Mouse (Mus musculus) liver, embryonic 14.5 days (tissue): ENCODE data around the gene Suds3. TPM values are rescaled to one million over a fixed set of nuclear protein-coding genes. Genes with fewer than 3 reads are reported as not detected.
A peak's percentile ranks its signal among the peaks of the same experiment; 100 is the strongest.

Experiments used
- ATAC-seq: fragments of 200-750 bp; cut with Nextera tagmentation; 2 replicates; pipeline ENCODE4 v1.8.0; 2017; ENCODE audit warnings: moderate number of reproducible peaks, mild to moderate bottlenecking, moderate library complexity; ENCODE audit not compliant: insufficient read depth
- DNase-seq, 3 experiments: peaks; one replicate each; pipeline ENCODE4 v3.0.0-alpha.2; 2012 to 2013; ENCODE audit warnings: low read depth in 3 of 3, low spot score in 3 of 3
- H3K27ac ChIP-seq: fragments of 300-500 bp; sonication (generic); 2 replicates; pipeline ENCODE4 v1.5.1; 2014; ENCODE audit warnings: moderate library complexity, mild to moderate bottlenecking, control low read depth, inconsistent platforms
- H3K27me3 ChIP-seq: fragments of 300-500 bp; sonication (generic); 2 replicates; pipeline ENCODE4 v1.6.1; 2014; ENCODE audit warnings: mild to moderate bottlenecking, low read length, moderate library complexity; ENCODE audit not compliant: control insufficient read depth, insufficient read depth
- H3K36me3 ChIP-seq: fragments of 300-500 bp; sonication (generic); replicated peaks from 2 replicates; pipeline ENCODE4 v1.6.1; 2014; ENCODE audit warnings: low read depth; ENCODE audit not compliant: control insufficient read depth, insufficient read depth
- H3K4me1 ChIP-seq, 2 experiments: fragments of 200-500 bp in 1 of 2; fragments of 300-500 bp in 1 of 2; sonication (generic) in 1 of 2; replicated peaks; 2 replicates each; pipeline ENCODE4 v1.6.1; 2012 to 2014; ENCODE audit warnings: antibody characterized with exemption in 1 of 2, inconsistent platforms in 1 of 2, low read length in 1 of 2; ENCODE audit not compliant: control insufficient read depth in 2 of 2, insufficient read depth in 2 of 2
- H3K4me2 ChIP-seq: fragments of 300-500 bp; sonication (generic); 2 replicates; pipeline ENCODE4 v1.6.1; 2014; ENCODE audit warnings: low read depth, mild to moderate bottlenecking, control low read depth, moderate library complexity
- H3K4me3 ChIP-seq, 2 experiments: fragments of 200-500 bp in 1 of 2; fragments of 300-500 bp in 1 of 2; sonication (generic) in 1 of 2; 2 replicates each; pipeline ENCODE4 v1.5.1; 2012 to 2014; ENCODE audit warnings: low read depth in 2 of 2, low read length in 2 of 2, mild to moderate bottlenecking in 2 of 2, control low read depth in 1 of 2, inconsistent platforms in 1 of 2, moderate library complexity in 1 of 2; ENCODE audit not compliant: insufficient read depth in 1 of 2
- H3K9ac ChIP-seq: fragments of 300-500 bp; sonication (generic); replicated peaks from 2 replicates; pipeline ENCODE4 v1.6.1; 2014; ENCODE audit warnings: mild to moderate bottlenecking, control low read depth, moderate library complexity
- H3K9me3 ChIP-seq: fragments of 300-500 bp; sonication (generic); 2 replicates; pipeline ENCODE4 v1.6.1; 2016; ENCODE audit warnings: low read length, mixed read lengths; ENCODE audit not compliant: control insufficient read depth
- CTCF ChIP-seq: IDR thresholded peaks from 2 replicates; pipeline ENCODE4 v1.5.1; 2016; ENCODE audit warnings: antibody characterized with exemption, low read depth, control low read depth
- EP300 ChIP-seq: IDR thresholded peaks from 2 replicates; pipeline ENCODE4 v1.6.1; 2016; ENCODE audit warnings: antibody characterized with exemption, low read depth
- WGBS: fragments of 180-500 bp; shearing (Covaris S2); extraction: QIAGEN DNeasy Blood & Tissue Kit; methylation state at CpG from one replicate; pipeline ENCODE4 v1.1.7; 2014; ENCODE audit not compliant: insufficient replicate concordance; 5-methylcytosine and 5-hydroxymethylcytosine counted together
- polyA plus RNA-seq, 2 experiments: library from polyadenylated mRNA; depleted of rRNA in 1 of 2; stranded (reverse) in 1 of 2; unstranded in 1 of 2; fragments of >200 nt; fragmentation: Nextera tagmentation in 1 of 2; extraction: Ambion mirVana in 1 of 2; gene quantifications; 2 replicates each; pipeline versions ENCODE4 v1.2.1 to v1.2.3; 2012 to 2014

The Suds3 gene
- polyA plus RNA-seq, 2 experiments = 19.8 to 22.7 TPM

- peaks cover 7% of the 10 kb centered on the region for H3K36me3 ChIP-seq
- no peak for TF ChIP-seq EP300
- TF ChIP-seq CTCF = no peak
- WGBS = 34% methylated on average over 4 of the region's 6 CpGs
- DNase-seq (no peak), ATAC-seq (no peak)
- no peak overlapping the region for H3K9ac ChIP-seq
- no peak overlapping the region for H3K27ac ChIP-seq
- H3K27me3 ChIP-seq = no peaks in the 10 kb centered on the region
- H3K4me1 ChIP-seq = peaks cover 0 to 2% of the 10 kb centered on the region in 2 experiments; a peak in 1 of 4 replicates
- no peak overlapping the region for H3K4me3 ChIP-seq
- no peaks in the 10 kb centered on the region for H3K9me3 ChIP-seq
- H3K4me2 ChIP-seq = no peak overlapping the region
These were observed 26.1 kb downstream of the Suds3 start for GRCm38 (mm10) chr5:117089786-117090185.

GRCm38 (mm10) chr5:117089147-117089546, 26.8 kb downstream of the Suds3 start:
- no peak for DNase-seq
- ATAC-seq = no peak
- WGBS = 16% methylated on average over 3 of the region's 3 CpGs
- H3K9me3 ChIP-seq = no peaks in the 10 kb centered on the region
- peaks cover 0 to 2% of the 10 kb centered on the region in 2 experiments; a peak in 1 of 4 replicates for H3K4me1 ChIP-seq
- no peak overlapping the region for H3K9ac ChIP-seq
- no peak overlapping the region for H3K27ac ChIP-seq
- TF ChIP-seq CTCF = no peak
- no peak for TF ChIP-seq EP300
- no peak overlapping the region for H3K4me2 ChIP-seq
- no peaks in the 10 kb centered on the region for H3K27me3 ChIP-seq
- H3K36me3 ChIP-seq = peaks cover 7% of the 10 kb centered on the region
- H3K4me3 ChIP-seq = no peak overlapping the region

GRCm38 (mm10) chr5:117087718-117088117, 28.2 kb downstream of the Suds3 start:
- DNase-seq (no peak), ATAC-seq (no peak)
- H3K27me3 ChIP-seq = no peaks in the 10 kb centered on the region
- H3K4me3 ChIP-seq = no peak overlapping the region
- peaks cover 5% of the 10 kb centered on the region; the same call in 1 of the 2 replicates for H3K36me3 ChIP-seq
- H3K9me3 ChIP-seq = no peaks in the 10 kb centered on the region
- H3K27ac ChIP-seq = no peak overlapping the region
- H3K4me2 ChIP-seq = no peak overlapping the region
- no peak overlapping the region for H3K9ac ChIP-seq
- H3K4me1 ChIP-seq = peaks cover 0 to 2% of the 10 kb centered on the region in 2 experiments; a peak in 1 of 4 replicates
- TF ChIP-seq CTCF (no peak), EP300 (no peak)
- 8% methylated on average over 13 of the region's 13 CpGs for WGBS

GRCm38 (mm10) chr5:117069498-117069894, 46.4 kb downstream of the Suds3 start:
- DNase-seq = no peak
- Histone ChIP-seq H3K4me2 (no peak overlapping the region), H3K27me3 (no peaks in the 10 kb centered on the region), H3K4me1 (no peaks in the 10 kb centered on the region), H3K27ac (no peak overlapping the region), H3K9me3 (no peaks in the 10 kb centered on the region), H3K36me3 (no peaks in the 10 kb centered on the region), H3K4me3 (no peak overlapping the region), H3K9ac (no peak overlapping the region)
- 16% methylated on average over 10 of the region's 10 CpGs for WGBS
- ATAC-seq = no peak
- TF ChIP-seq EP300 = no peak
- TF ChIP-seq CTCF = peak; percentile 54

DNA sequence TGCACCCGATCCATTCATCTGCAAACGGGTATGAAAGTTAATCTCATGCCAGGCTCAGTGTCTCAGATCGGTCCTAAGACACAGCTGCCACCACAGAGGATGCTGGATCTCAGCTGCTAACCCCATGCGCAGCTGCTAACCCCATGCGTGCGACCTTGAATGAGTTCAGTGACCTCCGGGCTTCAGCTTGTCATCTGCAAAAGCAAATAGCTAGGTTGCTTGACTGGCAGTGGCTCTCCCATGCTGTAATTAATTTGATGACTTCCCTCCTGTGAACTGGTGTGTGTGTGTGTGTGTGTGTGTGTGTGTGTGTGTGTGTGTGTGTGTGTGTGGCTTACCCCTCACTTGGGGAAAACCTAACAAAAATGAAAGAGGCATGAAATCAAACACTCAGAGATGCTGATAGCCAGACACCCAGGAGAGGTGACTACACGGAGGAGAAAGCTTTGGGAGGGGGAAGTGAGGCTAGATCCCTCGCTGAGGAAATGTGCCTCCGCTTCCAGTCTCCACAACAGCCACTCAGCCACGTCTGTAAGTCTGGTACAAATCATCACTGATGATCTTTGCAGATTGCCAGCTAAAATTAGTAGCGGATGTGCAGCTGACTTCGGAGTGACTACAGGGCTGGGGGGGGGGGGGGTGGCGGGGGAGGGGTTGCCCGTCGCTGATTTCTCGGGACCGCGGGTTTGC, 47.0 kb downstream of the Suds3 start:
- Histone ChIP-seq H3K36me3 (no peaks in the 10 kb centered on the region), H3K9ac (no peak overlapping the region), H3K4me2 (no peak overlapping the region), H3K9me3 (no peaks in the 10 kb centered on the region), H3K4me3 (no peak overlapping the region), H3K27ac (no peak overlapping the region), H3K27me3 (no peaks in the 10 kb centered on the region), H3K4me1 (no peaks in the 10 kb centered on the region)
- TF ChIP-seq CTCF (no peak), EP300 (no peak)
- 32% methylated on average over 19 of the region's 19 CpGs for WGBS
- ATAC-seq = no peak
- no peak for DNase-seq
